In genomic region chr11:20103949-20104348, GRCm38 (mm10) we compare ENCODE assay signal across 19 mouse cellular contexts. TPM values are rescaled to one million over a fixed set of nuclear protein-coding genes. Genes with fewer than 3 reads are reported as not detected.
DNase-seq lines count a peak whose midpoint lies in the region; ATAC-seq and TF ChIP-seq lines count a peak whose summit lies in the region.
"Had no signal": no experiment of that assay in that cellular context is flagged by ENCODE, and none has a peak within 500 bp of the region (broad histone marks: within the 10 kb centered on the region; RNA-seq: fewer than 3 reads in every experiment).

No protein-coding gene starts in this region.

- DNase-seq in liver, embryonic 11.5 days (ENCODE audit: low spot score): no peak
- no peak for DNase-seq in liver, embryonic 14.5 days (ENCODE audit: low read depth in 3 of 3, low spot score in 3 of 3)
- no peak for DNase-seq in T-cell, adult 2 months (ENCODE audit: low spot score)
- no peak for DNase-seq in midbrain, embryonic 10.5 days (ENCODE audit: low spot score)
- DNase-seq: adrenal gland, postnatal 10 days; cerebellum, adult 11-12 months; cerebellum, adult 9-10 months; cerebellum, postnatal 25 days; gastrocnemius, postnatal 36 days; heart, adult 11 months had no signal

- ATAC-seq in liver, embryonic 12.5 days: peak; percentile 24; the same call in 1 of the 2 replicates
- no peak for ATAC-seq in liver, embryonic 11.5 days (replicated peaks; ENCODE audit: low FRiP score)
- peak; percentile 85 for ATAC-seq in erythroblast, adult 5-6 weeks (replicated peaks; ENCODE audit: low FRiP score, poor library complexity, severe bottlenecking)
- ATAC-seq in liver, embryonic 14.5 days (ENCODE audit: insufficient read depth): peak; percentile 56
- ATAC-seq in megakaryocyte progenitor cell, adult 5-6 weeks (replicated peaks; ENCODE audit: poor library complexity): peak; percentile 12
- ATAC-seq: forebrain, embryonic 14.5 days had no signal

- no peak overlapping the region for H3K4me3 ChIP-seq in liver, embryonic 12.5 days
- no peak overlapping the region for H3K4me3 ChIP-seq in liver, embryonic 11.5 days (ENCODE audit: low read depth, low read length)
- H3K4me3 ChIP-seq in liver, embryonic 14.5 days (ENCODE audit: insufficient read depth in 1 of 2, low read depth in 2 of 2, low read length in 2 of 2): no peak overlapping the region
- H3K4me3 ChIP-seq in midbrain, embryonic 10.5 days: no peak overlapping the region
- H3K4me3 ChIP-seq: embryonic facial prominence, embryonic 13.5 days; forebrain, embryonic 10.5 days; heart, embryonic 15.5 days; hindbrain, embryonic 10.5 days had no signal

- no peaks in the 10 kb centered on the region for H3K27me3 ChIP-seq in liver, embryonic 12.5 days (replicated peaks)
- H3K27me3 ChIP-seq in liver, embryonic 11.5 days (replicated peaks; ENCODE audit: control insufficient read depth, insufficient read depth, low read length): no peaks in the 10 kb centered on the region
- no peaks in the 10 kb centered on the region for H3K27me3 ChIP-seq in liver, embryonic 14.5 days (ENCODE audit: control insufficient read depth, insufficient read depth, low read length)
- no peaks in the 10 kb centered on the region for H3K27me3 ChIP-seq in midbrain, embryonic 10.5 days (ENCODE audit: low read depth, poor library complexity, severe bottlenecking)
- H3K27me3 ChIP-seq: embryonic facial prominence, embryonic 13.5 days; heart, embryonic 15.5 days had no signal

- no peak overlapping the region for H3K9ac ChIP-seq in liver, embryonic 12.5 days
- no peak overlapping the region for H3K9ac ChIP-seq in liver, embryonic 11.5 days (ENCODE audit: low read depth, low read length)
- no peak overlapping the region for H3K9ac ChIP-seq in liver, embryonic 14.5 days (replicated peaks)
- H3K9ac ChIP-seq: embryonic facial prominence, embryonic 13.5 days; heart, embryonic 15.5 days; hindbrain, embryonic 14.5 days had no signal

- WGBS in liver, embryonic 12.5 days (ENCODE audit: insufficient replicate concordance): 85% methylated on average over 2 of the region's 2 CpGs
- WGBS in liver, embryonic 11.5 days: 79% methylated on average over 2 of the region's 2 CpGs
- 79% methylated on average over 2 of the region's 2 CpGs for WGBS in liver, embryonic 14.5 days (ENCODE audit: insufficient replicate concordance)
- WGBS in midbrain, embryonic 10.5 days: 99% methylated on average over 2 of the region's 2 CpGs

- H3K27ac ChIP-seq in liver, embryonic 12.5 days: peak overlapping the region; percentile 71
- no peak overlapping the region for H3K27ac ChIP-seq in liver, embryonic 11.5 days (ENCODE audit: low read depth, low read length)
- peak overlapping the region; percentile 39; the same call in 1 of the 2 replicates for H3K27ac ChIP-seq in liver, embryonic 14.5 days
- H3K27ac ChIP-seq in midbrain, embryonic 10.5 days (replicated peaks): no peak overlapping the region
- H3K27ac ChIP-seq: embryonic facial prominence, embryonic 13.5 days; forebrain, embryonic 10.5 days; heart, embryonic 15.5 days; hindbrain, embryonic 10.5 days; hindbrain, embryonic 14.5 days had no signal

- no peak for TF ChIP-seq EP300 in liver, embryonic 14.5 days (IDR thresholded peaks at IDR 0.05; ENCODE audit: low read depth)

- H3K9me3 ChIP-seq in liver, embryonic 12.5 days (replicated peaks): no peaks in the 10 kb centered on the region
- no peaks in the 10 kb centered on the region for H3K9me3 ChIP-seq in liver, embryonic 11.5 days (ENCODE audit: control insufficient read depth, low read length)
- H3K9me3 ChIP-seq in liver, embryonic 14.5 days (ENCODE audit: control insufficient read depth, low read length): no peaks in the 10 kb centered on the region
- H3K9me3 ChIP-seq in midbrain, embryonic 10.5 days (replicated peaks): no peaks in the 10 kb centered on the region
- H3K9me3 ChIP-seq: embryonic facial prominence, embryonic 13.5 days; forebrain, embryonic 10.5 days; heart, embryonic 15.5 days; hindbrain, embryonic 10.5 days had no signal

- no peak overlapping the region for H3K4me2 ChIP-seq in liver, embryonic 12.5 days
- no peak overlapping the region for H3K4me2 ChIP-seq in liver, embryonic 11.5 days
- H3K4me2 ChIP-seq in liver, embryonic 14.5 days (ENCODE audit: low read depth): no peak overlapping the region
- H3K4me2 ChIP-seq: embryonic facial prominence, embryonic 13.5 days; heart, embryonic 15.5 days; hindbrain, embryonic 14.5 days had no signal

- peaks cover 30% of the 10 kb centered on the region for H3K4me1 ChIP-seq in liver, embryonic 12.5 days
- H3K4me1 ChIP-seq in liver, embryonic 11.5 days (replicated peaks; ENCODE audit: control insufficient read depth, insufficient read depth, low read length): no peaks in the 10 kb centered on the region
- peaks cover 10 to 14% of the 10 kb centered on the region in 2 experiments for H3K4me1 ChIP-seq in liver, embryonic 14.5 days (replicated peaks; ENCODE audit: control insufficient read depth in 2 of 2, insufficient read depth in 2 of 2, low read length in 1 of 2)
- no peaks in the 10 kb centered on the region for H3K4me1 ChIP-seq in midbrain, embryonic 10.5 days
- H3K4me1 ChIP-seq: embryonic facial prominence, embryonic 13.5 days; forebrain, embryonic 10.5 days; hindbrain, embryonic 10.5 days had no signal

- TF ChIP-seq CTCF in liver, embryonic 14.5 days (IDR thresholded peaks at IDR 0.05; ENCODE audit: low read depth): no peak

- H3K36me3 ChIP-seq in liver, embryonic 12.5 days: peaks cover 37% of the 10 kb centered on the region
- peaks cover 2% of the 10 kb centered on the region; the same call in 1 of the 2 replicates for H3K36me3 ChIP-seq in liver, embryonic 11.5 days (ENCODE audit: control insufficient read depth, insufficient read depth, low read length)
- peaks cover 15% of the 10 kb centered on the region for H3K36me3 ChIP-seq in liver, embryonic 14.5 days (replicated peaks; ENCODE audit: control insufficient read depth, insufficient read depth, low read depth)
- H3K36me3 ChIP-seq in midbrain, embryonic 10.5 days: peaks cover 40% of the 10 kb centered on the region

RNA-seq across cellular contexts. Expression of gene Actr2, which starts 8.8 kb away (rescaled TPM):
- 77.8 and 78.1 TPM in 2 replicates for polyA plus RNA-seq in liver, embryonic 12.5 days (2016; fragmentation: Nextera tagmentation; extraction: Ambion mirVana)
- 64.4 and 74.5 TPM in 2 replicates for polyA plus RNA-seq in liver, embryonic 11.5 days (2014; fragmentation: Nextera tagmentation; extraction: Ambion mirVana)
- total RNA-seq in erythroblast, adult 5-6 weeks (2015; ENCODE audit: low replicate concordance): 72.4 and 74.0 TPM in 2 replicates
- 68.7 and 93.8 TPM in 2 replicates for total RNA-seq in erythroblast, adult 5-6 weeks (2017; ENCODE audit: low replicate concordance)
- polyA plus RNA-seq in liver, embryonic 14.5 days (2012; rRNA removed): 20.9 and 31.0 TPM in 2 replicates
- 28.5 and 30.3 TPM in 2 replicates for polyA plus RNA-seq in liver, embryonic 14.5 days (2014; fragmentation: Nextera tagmentation; extraction: Ambion mirVana)
- total RNA-seq in megakaryocyte progenitor cell, adult 5-6 weeks (2015): 214 and 237 TPM in 2 replicates
- 237 and 264 TPM in 2 replicates for total RNA-seq in megakaryocyte progenitor cell, adult 5-6 weeks (2017)
- 112 and 130 TPM in 2 replicates for polyA plus RNA-seq in midbrain, embryonic 10.5 days (2016; fragmentation: Nextera tagmentation; extraction: Ambion mirVana)

Comparison
In these comparisons a context has a peak if more than half of its experiments do, and no peak if none do; other contexts are left out.
1. H3K27ac ChIP-seq: peak in liver, embryonic 12.5 days (single experiment) and liver, embryonic 14.5 days (single experiment); none in liver, embryonic 11.5 days (single experiment) and midbrain, embryonic 10.5 days (single experiment).